Mouse (Mus musculus): ENCODE results near the gene Ceacam16.

- TF ChIP-seq CTCF (IDR thresholded peaks at IDR 0.05; ENCODE audit: low read depth) (peak; percentile 88), EP300 (IDR thresholded peaks at IDR 0.05; ENCODE audit: low read depth) (no peak)
Observed at GRCm38 (mm10) chr7:19802995-19803394, 58.1 kb downstream of the Ceacam16 start.
